Mouse (Mus musculus): ENCODE measurements around the gene Zfp704.

Gene Zfp704

DNA sequence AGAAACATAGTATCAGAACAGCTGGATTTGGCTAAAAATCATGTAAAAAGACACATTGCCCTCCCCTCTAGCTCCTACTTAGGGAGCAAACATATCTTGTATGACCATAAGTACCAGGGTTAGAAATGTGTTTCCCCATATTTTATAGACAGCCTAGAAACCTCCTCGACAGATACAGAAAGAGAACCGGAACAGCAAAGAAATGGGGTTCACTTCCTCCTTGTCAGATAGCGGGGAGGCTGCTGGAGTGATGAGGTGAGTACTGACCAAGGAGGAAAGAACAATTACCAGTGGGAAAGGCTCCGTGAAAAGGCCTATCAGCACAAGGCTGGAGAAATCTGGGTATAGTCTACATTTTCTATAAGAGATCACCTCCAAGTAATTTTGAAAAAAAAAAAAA is 182.1 kb downstream of the Zfp704 start:
- DNase-seq (ENCODE audit: low read depth, low spot score), result no peak

DNA sequence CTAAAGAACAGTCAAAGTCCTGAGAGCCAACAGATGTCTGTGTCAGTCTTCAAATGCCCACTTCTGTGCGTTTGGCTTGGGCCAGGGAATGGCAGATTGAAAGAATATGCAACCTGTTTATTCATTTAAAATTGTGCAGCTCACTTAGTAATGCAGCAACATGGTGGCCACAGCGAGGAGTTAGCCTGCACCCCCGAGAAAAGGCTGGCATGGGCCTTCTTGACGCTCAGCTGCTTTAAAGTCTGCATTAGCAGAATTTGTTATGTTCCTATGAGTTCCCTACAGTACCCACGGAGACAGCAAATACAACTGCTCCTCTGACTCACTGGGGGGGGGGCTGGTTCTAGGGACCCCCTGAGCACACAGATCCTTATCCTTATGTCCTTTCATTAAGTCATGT is 184.2 kb downstream of the Zfp704 start:
- DNase-seq (ENCODE audit: low read depth, low spot score), result no peak

DNA sequence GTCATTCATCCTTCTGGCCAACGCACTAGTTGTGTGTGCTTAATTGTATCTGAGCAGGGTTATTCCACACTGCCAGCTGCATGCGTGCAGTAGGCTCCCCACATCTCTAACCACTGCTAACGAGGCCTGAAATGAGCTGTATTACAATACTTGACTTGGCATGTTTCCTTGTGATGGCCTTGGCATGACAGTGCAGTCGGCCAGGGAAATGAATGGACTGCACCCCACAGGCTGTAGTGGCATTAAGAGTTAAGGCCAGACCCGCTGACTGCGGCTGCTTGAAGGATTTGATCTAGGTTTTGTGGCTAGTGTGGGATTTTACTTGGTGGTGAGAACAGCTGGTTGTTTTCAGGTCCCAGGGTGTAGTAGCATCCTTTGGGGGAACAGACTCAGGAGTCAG is 185.2 kb downstream of the Zfp704 start:
- DNase-seq (ENCODE audit: low read depth, low spot score), result no peak

DNA sequence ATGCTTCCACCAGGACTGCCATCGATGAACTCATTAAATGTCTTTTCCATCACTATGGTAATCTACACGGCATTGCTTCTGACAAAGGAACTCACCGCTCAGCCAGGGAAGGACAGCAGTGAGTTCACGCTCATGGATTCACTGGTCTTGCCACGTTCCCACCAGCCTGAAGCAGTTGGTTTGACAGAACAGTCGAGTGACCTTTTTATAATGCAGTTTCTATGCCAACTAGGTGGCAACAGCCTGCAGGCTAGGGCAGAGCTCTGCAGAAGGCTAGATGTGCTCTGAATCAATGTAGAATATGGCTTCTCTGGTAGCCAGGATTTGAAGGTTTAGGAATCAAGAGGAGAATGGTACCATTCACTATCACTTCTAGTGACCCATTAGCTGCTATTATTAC is 186.2 kb downstream of the Zfp704 start:
- no peak for DNase-seq (ENCODE audit: low read depth, low spot score)

DNA sequence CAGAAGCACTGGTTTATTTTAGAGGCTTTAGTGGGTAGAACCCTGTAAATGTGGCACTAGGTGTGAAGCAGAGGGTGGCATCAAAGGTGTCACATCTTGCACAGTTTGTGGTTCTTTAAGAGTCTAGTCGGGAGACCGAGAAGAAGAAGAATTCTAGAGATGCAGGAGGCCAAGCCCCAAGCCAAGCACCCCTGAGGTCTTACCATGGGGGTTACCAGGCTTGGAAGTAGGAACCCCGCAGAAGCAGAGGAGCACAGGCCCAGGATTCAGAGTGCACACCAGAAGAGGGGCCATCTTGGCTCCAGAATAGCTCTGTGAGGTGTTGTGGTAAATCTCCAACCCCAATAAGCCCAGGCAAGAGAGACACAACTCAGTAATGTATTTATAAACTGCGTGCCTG is 201.0 kb downstream of the Zfp704 start:
- DNase-seq (ENCODE audit: low read depth, low spot score), result no peak

DNA sequence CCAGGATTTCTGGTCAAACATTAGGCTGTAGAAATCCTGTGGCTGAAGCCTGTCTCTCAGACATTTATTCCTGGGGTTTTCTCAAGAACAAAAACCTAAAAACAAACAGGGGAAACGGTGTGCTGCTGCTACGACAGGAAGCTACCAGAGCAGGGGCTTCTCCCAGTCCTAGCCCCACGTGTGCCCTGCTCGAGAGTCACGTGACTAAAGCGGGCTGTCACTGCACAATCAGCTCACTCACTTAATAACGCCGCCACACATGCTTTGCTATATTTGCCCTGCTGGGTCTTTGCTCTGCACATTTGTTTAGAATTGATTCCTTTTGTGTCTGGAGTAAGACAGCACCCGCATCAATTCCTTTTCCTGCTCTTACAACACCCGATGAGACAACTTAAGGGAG is 202.1 kb downstream of the Zfp704 start:
- DNase-seq (ENCODE audit: low read depth, low spot score), result no peak

DNA sequence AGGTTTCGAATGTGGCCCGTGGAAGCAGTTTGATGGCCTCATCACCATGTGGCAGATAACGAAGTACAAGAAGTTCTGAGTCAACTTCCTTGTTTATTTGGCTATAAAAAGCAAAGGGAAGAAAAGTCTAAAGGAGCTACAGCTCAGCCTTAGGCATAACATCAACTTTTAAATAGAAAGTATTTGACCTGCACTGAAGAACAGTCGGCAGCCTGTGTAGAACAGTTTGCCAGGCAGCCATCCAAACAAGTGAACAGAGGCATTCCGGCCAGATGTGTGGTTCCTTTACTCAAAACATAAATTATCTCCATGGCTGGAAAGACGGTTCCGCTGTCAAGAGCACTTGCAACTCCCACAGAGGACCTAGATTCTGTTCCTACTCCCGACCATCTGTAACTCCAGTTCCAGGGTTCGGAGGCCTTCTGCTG is 202.8 kb downstream of the Zfp704 start:
- DNase-seq (ENCODE audit: low read depth, low spot score), result no peak

DNA sequence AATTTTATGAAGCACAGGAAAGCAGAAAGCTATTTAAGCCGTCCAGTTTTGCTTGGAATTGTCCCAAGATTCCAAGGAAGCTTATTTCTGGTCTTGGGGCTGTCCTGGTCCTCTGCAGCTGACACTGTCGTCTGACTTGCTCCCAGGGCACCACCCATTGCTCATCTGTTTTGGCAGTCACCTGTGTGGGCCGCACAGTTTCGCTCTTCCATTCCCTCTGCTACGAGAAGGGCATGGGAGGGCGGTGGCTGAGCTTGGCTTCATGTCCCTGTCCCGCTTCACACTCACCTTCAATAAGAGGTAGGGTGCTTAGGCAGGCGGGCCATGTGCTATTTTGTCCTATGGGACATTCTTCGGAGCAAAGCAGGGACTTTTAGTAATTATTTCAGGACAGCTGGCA is 204.5 kb downstream of the Zfp704 start:
- no peak for DNase-seq (ENCODE audit: low read depth, low spot score)

DNA sequence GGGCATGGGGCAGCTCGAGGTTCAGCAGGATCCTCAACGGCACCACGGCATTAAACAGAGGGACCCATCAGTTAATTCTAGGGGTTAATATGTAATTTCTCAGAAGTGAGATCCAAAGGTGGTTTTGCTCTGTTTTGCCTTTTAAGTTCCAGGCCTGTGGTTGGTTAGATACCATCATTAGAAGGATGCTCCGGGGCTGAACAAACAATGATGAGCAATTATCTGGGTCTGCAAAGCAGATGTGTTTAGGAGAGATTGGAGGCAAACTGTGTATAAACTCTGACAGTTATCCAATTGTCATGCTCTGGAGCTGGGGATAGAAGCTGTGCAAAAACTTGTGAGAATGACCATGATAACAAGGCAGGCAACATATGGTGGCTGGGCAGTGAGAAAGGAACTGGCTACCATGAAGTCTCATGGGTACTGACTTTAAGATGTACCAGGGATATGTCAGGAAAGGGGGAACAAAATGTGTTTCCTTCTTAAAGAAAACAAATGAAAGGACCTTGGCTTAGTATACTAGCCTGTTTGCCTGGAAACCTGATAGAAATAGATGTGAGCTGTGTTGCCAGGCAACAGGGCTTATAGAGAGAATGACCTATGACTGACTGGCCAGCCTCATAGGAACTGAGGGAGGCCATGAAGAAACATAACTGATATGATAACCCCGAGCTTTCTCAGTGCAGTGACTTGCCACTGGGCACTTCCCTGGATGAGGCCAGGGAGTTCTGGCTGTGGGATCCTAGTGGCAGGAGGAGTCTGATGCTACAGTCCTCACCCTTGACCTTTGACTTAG is 206.4 kb downstream of the Zfp704 start:
- DNase-seq (ENCODE audit: low read depth, low spot score), result no peak

DNA sequence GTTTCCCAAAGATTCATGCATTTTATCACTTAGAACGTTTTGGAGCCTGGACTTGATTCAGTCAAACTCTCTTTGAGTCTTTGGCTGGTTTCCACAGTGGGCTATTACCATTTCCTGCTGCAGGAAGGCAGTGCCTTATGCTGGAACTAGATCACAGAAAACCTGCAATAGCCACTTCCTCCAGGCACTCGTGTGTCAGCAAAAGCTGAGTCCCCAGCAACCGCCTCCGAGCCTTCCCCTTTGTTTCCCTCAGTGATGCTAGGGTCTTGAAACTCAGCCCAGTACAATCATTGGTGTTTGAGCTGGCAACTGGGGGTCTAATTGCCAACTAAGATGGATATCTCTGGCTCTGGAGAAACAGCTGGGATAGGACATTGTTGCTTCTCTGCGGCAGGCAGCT is 207.0 kb downstream of the Zfp704 start:
- no peak for DNase-seq (ENCODE audit: low read depth, low spot score)

DNA sequence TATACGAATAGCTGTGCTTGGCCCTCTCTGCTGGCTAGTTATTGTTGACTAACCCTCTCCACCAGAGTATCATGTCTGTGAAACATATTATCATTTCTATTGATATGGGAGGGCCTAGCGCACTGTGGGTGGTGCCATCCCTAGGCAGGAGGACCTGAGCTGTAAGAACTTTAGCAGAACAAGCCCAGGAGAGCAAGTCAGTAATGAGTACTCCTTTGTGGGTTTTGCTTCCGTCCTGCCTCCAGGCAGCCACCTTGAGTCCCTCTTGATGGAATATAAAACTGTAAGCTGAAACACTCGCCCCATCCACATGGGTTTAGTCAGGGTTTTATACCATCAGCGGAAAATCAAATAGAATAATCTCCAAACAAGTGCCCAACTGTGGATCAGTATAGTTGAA is 207.5 kb downstream of the Zfp704 start:
- no peak for DNase-seq (ENCODE audit: low read depth, low spot score)

DNA sequence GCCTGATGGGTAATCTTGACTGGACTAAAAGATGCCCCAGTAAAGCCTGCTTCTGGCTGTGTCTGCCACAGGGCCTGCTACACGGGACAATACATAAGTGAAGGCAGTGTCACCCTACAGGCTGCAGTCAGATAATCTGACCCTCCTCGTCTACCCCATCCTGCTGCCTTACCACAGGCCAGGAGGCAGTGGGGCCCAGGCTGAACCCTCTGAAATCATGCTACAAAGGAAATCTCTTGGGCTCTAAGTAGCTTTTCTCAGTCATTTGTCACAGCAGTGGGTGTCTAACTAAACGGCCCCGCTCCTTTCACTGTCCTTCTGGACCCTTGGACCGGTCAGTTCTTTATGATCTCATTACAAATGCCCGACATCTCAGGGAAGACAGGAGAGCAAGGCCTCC is 208.2 kb downstream of the Zfp704 start:
- no peak for DNase-seq (ENCODE audit: low read depth, low spot score)

DNA sequence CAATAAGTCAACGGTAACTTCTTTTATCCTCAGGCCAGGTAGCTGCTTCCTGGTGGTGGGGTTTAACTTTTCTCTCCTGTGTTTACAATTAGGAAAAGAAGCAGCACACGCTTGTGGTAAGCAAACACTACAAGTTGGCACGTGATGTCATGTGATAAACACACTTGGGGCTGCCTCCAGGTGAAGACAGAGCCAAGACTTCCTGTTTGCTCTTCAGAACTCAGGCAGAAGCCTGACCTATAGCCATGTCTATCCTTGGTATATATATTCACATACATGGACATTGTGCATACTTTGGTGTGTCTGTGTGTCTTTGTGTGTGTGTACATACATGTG is 209.0 kb downstream of the Zfp704 start:
- no peak for DNase-seq (ENCODE audit: low read depth, low spot score)

DNA sequence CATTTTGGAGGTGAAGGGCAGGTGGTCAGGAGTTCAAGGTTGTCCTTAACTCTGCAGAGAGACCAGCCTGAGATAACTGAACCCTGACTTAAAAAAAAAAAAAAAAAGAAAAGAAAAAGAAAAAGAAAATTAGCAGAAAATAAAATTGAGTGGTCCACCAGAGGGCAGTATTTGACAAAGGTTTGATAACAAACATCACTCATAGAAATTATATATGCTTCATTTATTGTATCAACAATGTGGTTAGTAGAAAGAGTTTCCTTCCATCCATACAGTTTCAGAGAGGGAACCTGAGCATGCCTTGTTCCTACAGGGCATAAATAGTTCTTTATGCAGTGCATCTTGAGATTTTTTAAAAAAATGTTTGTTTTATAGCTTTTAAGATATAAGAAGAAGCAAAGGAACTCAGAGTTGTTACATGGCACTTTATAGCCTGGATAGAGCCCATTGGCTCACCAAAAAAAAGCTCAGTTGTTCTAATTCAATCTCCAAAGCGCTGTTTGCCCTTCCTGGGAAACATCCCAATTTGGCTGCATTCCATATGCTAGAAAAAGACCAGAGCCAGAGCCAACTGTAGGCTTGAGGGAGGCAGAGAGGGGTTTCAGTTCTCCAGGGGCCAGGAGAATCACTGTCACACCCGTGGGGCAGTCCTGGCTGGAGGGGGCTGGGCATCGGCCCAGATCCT is 209.5 kb downstream of the Zfp704 start:
- no peak for DNase-seq (ENCODE audit: low read depth, low spot score)

DNA sequence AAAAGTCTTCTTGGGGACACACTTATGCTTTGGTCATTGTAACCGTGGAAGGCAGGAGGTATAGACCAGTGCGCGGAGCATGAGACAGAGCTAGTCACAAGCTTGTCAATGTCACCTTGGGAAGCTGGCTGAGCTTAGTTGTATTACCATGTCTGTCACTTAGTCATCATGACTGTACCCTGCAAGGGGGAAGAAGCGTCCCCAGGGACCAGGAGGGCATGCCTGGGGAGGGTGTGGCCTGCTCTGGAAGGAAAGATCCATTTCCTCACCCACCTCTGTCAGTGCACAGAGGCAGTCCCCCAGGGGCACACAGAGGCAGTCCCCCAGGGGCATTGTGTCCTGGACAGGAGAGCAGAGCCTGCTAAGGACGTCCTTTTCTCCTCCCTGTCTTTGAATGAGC is 211.6 kb downstream of the Zfp704 start:
- no peak for DNase-seq (ENCODE audit: low read depth, low spot score)
